Mouse (Mus musculus) Patski (cell line): ENCODE results near the gene Eif2ak2. TPM values are rescaled to one million over a fixed set of nuclear protein-coding genes. Genes with fewer than 3 reads are reported as not detected.

Experiments
- ATAC-seq: fragments of 100-300 bp; one replicate; pipeline ENCODE4 v1.8.0; 2021
- CTCF ChIA-PET: fragments of 350-600 bp; sonication (Branson Sonifier 250); formaldehyde crosslinking; loops from one replicate; lab custom pipeline; 2022; ENCODE audit warnings: inconsistent platforms; lab: Charles Lee
- POLR2A ChIA-PET: fragments of 350-600 bp; sonication (Branson Sonifier 250); formaldehyde crosslinking; loops from one replicate; lab custom pipeline; 2022; ENCODE audit warnings: antibody characterized with exemption, inconsistent platforms; lab: Charles Lee
- DNase-seq: peaks from one replicate; pipeline ENCODE4 v3.0.0-alpha.2; 2011; ENCODE audit warnings: low read depth, low spot score
- H3K27me3 ChIP-seq: fragments of 371-371 bp; one replicate; pipeline ENCODE4 v1.5.1; 2021
- CTCF ChIP-seq: fragments of 100-300 bp; IDR thresholded peaks from one replicate; pipeline ENCODE4 v1.5.1; 2021
- in situ Hi-C: fragments of 300-500 bp; cut with MboI; formaldehyde crosslinking; loops from 3 replicates; pipeline ENCODE4 v1.11.1; 2018; ENCODE audit warnings: low pct_unique_long_range_greater_than_20kb, mixed read lengths
- polyA plus RNA-seq: library from polyadenylated mRNA; unstranded; gene quantifications from one replicate; pipeline ENCODE4 v1.2.3, GENCODE M21; 2021

Eif2ak2 gene
- 23.1 TPM for polyA plus RNA-seq

DNA sequence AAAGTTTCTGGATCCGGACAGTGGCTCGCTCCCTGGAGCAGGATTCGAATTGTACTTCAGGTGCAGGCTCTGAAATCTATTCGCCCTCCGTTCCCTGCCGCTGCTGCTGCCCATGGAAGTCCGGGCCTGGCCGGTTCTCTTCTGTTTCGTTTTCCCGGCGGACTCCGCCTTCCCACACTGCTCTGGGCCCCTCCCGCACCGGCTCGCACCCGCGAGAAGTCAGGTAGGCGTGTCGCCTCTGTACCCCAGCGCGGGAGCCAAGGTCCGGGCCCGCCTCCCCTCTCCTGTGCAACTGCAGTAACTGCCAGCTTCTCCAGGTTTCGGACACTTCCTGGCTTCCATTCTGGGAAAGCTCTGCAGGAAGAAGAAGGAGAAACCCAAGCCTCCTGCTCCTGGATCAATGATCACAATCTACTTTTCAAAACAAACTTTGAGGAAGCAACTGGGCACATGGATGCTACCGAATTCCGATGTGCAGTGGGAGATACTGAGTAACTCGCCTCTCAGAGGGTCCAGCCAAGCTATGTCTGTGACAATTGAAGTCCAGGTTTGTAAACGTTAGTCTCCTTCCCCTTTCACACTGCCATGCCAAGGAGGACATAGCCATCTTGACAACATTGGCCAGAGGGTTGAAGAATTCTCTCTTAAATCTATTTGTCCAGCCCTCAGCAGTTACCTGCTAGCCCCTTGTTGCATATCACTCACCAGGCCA, at the start of gene Eif2ak2:
Gene Eif2ak2, minus strand, starts transcription at position 173 of the 712 bp plus-strand sequence.
- TF ChIP-seq CTCF: no peak
- ATAC-seq (peak; percentile 93), DNase-seq (peak; percentile 37)
- in situ Hi-C loops: loop anchor here (10.0 kb wide), 1 partner anchor 692 kb away; no protein-coding TSS in a partner anchor
- no peaks in the 10 kb centered on the region for H3K27me3 ChIP-seq
- ChIA-PET CTCF (no interaction called here), POLR2A (interaction anchor here (1.4 kb wide), 1 partner anchor 8 kb away, joined by 4 read pairs; no protein-coding TSS in a partner anchor)

DNA sequence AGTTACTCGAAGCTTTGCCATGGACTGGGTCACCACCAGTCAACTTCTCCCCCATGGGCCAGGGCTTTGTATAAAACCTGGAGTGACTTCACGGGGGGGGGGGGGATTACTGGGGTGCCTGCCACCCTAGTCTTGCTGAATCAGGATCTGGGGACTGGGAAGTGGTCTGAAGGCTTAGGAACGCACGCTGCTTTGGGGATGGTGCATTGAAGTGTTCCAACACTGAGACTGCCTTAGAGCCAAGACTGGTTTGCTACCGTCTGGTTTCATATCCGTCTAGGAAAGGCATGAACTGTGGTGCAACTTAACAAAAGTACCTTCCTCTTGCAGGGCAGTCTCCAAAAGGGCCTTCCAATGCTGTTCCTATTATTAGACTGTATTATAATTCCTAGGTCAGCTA, 35.3 kb upstream of the Eif2ak2 start:
- ATAC-seq (no peak), DNase-seq (no peak)
- ChIA-PET CTCF (interaction anchor here (0.7 to 1.9 kb wide), 4 partner anchors 18 to 26 kb away, joined by 3 to 8 read pairs (median 4); no protein-coding TSS in a partner anchor), POLR2A (no interaction called here)
- in situ Hi-C loops: no loop called here
- no peak for TF ChIP-seq CTCF
- H3K27me3 ChIP-seq: no peaks in the 10 kb centered on the region

DNA sequence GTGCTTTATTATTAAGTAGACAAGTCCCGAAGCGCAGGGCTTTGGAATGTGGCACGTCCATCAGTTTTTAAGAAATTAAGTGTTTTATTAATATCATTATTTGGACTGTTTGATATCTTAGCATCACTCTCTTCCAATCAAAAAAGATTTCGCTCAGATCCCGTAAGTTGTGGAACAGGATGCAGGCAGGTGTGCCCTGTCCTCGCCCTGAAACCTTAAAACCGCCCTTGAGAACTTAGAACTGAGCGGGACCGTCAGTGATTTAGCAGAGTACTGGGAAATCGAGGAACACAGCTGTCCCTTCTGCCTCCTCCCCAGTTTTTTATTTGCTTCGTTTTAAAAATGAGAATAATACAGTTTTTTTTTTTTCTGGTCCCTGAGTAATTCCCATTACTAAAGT, 34.5 kb upstream of the Eif2ak2 start:
- CTCF ChIA-PET: interaction anchor here (1.9 kb wide), 1 partner anchor 22 kb away, joined by 8 read pairs; no protein-coding TSS in a partner anchor
- DNase-seq (no peak), ATAC-seq (peak; percentile 16)
- in situ Hi-C loops: no loop called here
- POLR2A ChIA-PET: no interaction called here
- no peaks in the 10 kb centered on the region for H3K27me3 ChIP-seq
- TF ChIP-seq CTCF: no peak

GRCm38 (mm10) chr17:78916369-78916813, 34.0 kb upstream of the Eif2ak2 start, which contains the start of gene Cebpzos:
TSS of gene Cebpzos (plus strand) at chr17:78916500.
- CTCF ChIA-PET: interaction anchor here (1.5 to 1.9 kb wide), 2 partner anchors 21 kb away, joined by 3 to 8 read pairs; no protein-coding TSS in a partner anchor
- no peak for TF ChIP-seq CTCF
- H3K27me3 ChIP-seq: no peaks in the 10 kb centered on the region
- in situ Hi-C loops: no loop called here
- no peak for DNase-seq
- peak; percentile 87 for ATAC-seq
- POLR2A ChIA-PET: interaction anchor here (0.8 kb wide), 1 partner anchor 12 kb away, joined by 3 read pairs; no protein-coding TSS in a partner anchor

- no peak for ATAC-seq
- in situ Hi-C loops: no loop called here
- no peak for DNase-seq
- H3K27me3 ChIP-seq: peaks cover 5% of the 10 kb centered on the region
- TF ChIP-seq CTCF: no peak
- ChIA-PET POLR2A (interaction anchor here (0.8 kb wide), 1 partner anchor 12 kb away, joined by 3 read pairs; no protein-coding TSS in a partner anchor), CTCF (interaction anchor here (1.5 kb wide), 1 partner anchor 20 kb away, joined by 3 read pairs; no protein-coding TSS in a partner anchor)
Observed at GRCm38 (mm10) chr17:78915772-78916171, 33.4 kb upstream of the Eif2ak2 start.

DNA sequence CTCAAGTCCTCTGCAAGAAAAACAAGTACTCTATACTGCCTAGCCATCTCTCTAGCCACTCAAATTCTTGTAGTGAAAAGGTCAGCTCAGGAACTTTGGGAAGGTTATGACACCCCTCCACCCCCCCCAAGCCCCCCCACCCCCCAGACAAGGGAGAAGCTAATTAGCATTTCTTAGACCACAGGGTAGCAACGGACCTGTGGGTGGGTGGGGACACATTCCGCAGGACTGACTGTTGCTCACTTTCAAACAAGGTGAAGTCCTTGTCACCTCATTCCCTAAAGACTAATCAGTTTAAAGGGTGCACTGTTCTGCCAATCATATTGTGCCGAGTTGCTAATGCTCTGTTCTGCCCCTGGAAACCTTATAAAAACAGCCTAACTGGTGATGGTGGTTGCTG, 31.5 kb upstream of the Eif2ak2 start:
- H3K27me3 ChIP-seq: peaks cover 18% of the 10 kb centered on the region
- no peak for DNase-seq
- in situ Hi-C loops: no loop called here
- CTCF ChIA-PET: no interaction called here
- ATAC-seq: no peak
- TF ChIP-seq CTCF: no peak
- POLR2A ChIA-PET: no interaction called here

DNA sequence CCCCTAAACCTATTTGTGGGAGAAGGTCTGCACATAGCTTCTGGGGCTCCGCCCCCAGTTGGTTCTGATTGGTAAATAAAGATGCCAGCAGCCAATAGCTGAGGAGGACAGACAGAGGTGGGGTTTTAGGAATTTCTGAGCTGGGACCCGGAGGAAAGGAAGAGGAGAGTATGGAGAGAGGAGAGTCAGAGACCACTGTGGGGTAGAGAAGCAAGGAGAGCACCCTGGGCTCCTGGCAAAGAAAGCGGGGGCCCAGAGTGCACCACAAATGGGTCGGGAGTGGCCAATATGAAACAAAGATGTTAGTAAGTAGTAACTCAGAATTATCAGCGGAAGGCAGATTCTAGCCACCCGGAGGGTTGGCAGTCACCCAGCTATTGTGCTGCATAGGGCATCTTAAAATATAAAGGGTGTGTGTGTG, 30.5 kb upstream of the Eif2ak2 start:
- TF ChIP-seq CTCF: no peak
- ChIA-PET POLR2A (no interaction called here), CTCF (no interaction called here)
- no peak for ATAC-seq
- in situ Hi-C loops: no loop called here
- peaks cover 20% of the 10 kb centered on the region for H3K27me3 ChIP-seq
- DNase-seq: no peak

DNA sequence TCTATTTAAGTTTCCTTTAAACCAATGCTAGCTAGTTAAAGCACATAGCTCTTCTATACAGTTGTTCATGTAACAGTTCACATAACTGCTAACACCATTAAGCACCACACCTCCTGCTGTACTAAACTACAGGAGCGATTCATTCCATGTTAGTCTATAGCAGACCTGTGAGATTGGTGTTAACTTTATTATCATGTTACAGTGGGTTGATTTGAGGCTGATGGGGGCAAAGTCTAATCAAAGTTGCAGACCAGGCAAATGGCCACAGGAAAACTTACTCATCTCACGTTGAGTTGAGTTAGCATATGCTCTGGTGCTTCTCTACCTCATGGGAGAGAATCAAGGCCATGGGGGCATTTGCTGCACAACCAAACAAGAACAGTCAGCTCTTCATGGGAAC, 27.0 kb upstream of the Eif2ak2 start:
- CTCF ChIA-PET: no interaction called here
- POLR2A ChIA-PET: no interaction called here
- DNase-seq (no peak), ATAC-seq (no peak)
- peaks cover 20% of the 10 kb centered on the region for H3K27me3 ChIP-seq
- in situ Hi-C loops: no loop called here
- no peak for TF ChIP-seq CTCF

DNA sequence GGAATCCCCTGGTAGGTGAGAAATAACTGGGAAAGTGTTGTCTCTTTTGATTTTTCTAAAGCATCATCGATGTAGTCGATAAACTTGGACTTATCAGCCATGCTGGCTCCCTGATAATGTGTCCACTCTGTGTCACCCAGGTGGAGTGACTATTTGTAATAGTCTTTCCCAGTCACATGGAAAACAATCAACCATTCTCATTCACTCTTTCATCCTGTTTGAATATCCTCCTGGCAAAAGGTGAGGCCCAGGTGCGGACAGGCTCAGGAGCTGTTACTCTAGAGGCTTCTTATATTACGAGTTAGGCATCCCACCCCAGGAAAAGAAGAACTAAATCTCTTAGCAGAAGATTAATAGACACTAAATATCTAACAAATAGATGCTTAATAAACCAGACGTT, 24.5 kb upstream of the Eif2ak2 start, which contains the start of gene Sult6b1:
Gene Sult6b1, minus strand, starts transcription at position 101 of the 400 bp plus-strand sequence.
- in situ Hi-C loops: no loop called here
- ATAC-seq (no peak), DNase-seq (no peak)
- ChIA-PET POLR2A (no interaction called here), CTCF (no interaction called here)
- TF ChIP-seq CTCF: no peak
- H3K27me3 ChIP-seq: peaks cover 20% of the 10 kb centered on the region

GRCm38 (mm10) chr17:78903158-78903557, 20.8 kb upstream of the Eif2ak2 start:
- CTCF ChIA-PET: no interaction called here
- ATAC-seq (no peak), DNase-seq (no peak)
- in situ Hi-C loops: no loop called here
- no peak for TF ChIP-seq CTCF
- POLR2A ChIA-PET: no interaction called here
- no peaks in the 10 kb centered on the region for H3K27me3 ChIP-seq

DNA sequence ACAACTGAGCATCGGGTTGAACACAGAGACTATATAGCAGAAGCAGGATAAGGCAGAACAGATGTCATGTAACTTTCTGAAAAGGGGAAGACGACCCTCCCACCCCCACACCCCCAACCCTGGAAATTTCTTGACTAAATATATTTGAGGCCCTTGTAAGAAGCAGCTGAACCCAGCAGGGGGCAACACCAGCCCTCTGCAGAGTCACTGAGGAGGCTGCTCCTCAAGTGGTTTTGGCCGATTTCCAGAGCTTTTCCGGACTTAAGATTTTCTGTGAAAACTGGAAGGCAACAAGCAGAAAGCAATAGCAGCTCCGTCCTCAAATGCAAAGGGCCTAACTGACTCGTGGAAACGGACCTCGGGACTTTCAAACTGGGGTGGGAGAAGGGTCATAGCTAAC, 13.0 kb upstream of the Eif2ak2 start:
- POLR2A ChIA-PET: interaction anchor here (1.0 kb wide), 1 partner anchor 11 kb away, joined by 4 read pairs; no protein-coding TSS in a partner anchor
- DNase-seq: no peak
- peak; percentile 74 for TF ChIP-seq CTCF
- peak; percentile 54 for ATAC-seq
- CTCF ChIA-PET: interaction anchor here (0.7 to 2.2 kb wide), 7 partner anchors 9 to 685 kb away, joined by 3 to 8 read pairs (median 3); no protein-coding TSS in a partner anchor
- H3K27me3 ChIP-seq: no peaks in the 10 kb centered on the region
- in situ Hi-C loops: no loop called here
